Mouse (Mus musculus) R1 (cell line): Measurements from ENCODE around the gene Sgms1.

Experiments
- DNase-seq: peaks from one replicate; pipeline ENCODE4 v3.0.0-alpha.2; 2018; ENCODE audit warnings: low read depth, low spot score

Gene Sgms1

DNA sequence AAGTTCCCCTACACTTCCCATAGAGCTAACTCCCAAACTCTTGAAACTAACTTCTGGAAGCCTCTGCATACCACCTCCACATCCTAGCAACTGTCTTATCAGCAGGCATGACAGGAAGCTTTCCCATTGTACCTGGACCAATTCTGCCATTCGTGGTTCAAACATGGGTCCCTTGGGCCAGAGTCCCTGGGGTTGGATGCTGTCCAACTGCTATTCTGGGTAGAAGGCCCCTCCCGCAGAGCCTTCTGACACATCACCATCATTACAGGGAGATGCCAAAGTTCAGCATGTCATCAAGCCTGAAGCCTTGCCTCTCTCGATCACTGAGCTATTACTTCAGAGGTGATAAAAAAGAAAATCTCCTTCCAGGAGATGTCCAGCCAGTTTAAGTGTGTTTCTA lies 175.9 kb downstream of the Sgms1 start:
- DNase-seq = no peak

DNA sequence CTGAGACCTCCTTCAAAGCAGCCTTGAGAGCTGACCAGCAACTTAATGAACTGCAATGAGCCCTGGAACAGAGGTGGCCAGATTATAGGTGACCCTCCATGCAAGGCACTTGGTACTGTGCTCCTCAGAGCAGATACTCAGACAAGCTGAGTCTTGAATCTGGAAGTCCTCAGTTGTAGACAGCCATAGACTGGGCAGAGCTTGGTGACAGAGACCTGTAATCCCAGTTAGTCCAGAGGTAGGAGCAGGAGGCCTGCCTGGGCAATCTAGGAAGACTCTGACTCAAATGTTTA lies 178.3 kb downstream of the Sgms1 start:
- DNase-seq = no peak

DNA sequence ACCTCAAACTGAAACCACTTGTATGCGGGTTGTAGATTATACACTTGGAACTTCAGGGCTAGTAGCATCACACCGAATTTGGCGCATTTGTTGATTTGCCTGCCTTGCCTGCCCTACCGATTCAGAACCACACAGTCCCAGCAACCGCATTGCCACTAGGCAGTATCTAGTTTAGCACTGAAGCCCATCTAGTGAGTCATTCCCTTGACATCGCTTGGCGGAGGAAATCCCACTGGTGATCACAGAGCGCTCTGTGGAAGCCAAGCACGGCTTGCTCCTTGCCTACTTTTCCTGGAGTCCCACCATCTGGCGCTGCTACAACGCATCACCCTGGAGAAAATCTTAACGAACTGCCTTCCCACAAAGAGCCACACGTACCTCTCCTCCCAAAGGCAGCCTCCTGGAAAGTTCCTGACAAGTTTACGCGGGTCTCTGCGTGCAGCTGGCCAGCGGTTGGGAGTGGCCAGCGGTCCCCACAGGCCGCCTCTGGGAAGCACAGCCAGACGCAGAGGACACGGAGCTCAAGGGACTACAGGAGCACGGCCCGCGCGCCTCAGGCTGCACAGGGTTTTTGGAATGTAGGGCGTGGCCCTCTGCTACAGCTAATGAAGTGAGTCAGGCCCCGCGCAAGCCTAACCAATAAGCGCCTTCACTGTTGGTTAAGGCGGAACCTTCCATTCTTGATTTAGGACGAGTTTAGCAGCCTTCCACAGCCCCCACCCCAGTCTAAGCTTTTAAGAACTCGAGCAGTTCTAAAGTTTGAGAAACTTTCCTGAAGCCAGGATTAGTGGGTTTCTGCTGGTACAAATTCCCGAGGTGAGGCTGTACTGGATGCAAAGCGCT lies 178.8 kb downstream of the Sgms1 start:
- peak; percentile 96 for DNase-seq

DNA sequence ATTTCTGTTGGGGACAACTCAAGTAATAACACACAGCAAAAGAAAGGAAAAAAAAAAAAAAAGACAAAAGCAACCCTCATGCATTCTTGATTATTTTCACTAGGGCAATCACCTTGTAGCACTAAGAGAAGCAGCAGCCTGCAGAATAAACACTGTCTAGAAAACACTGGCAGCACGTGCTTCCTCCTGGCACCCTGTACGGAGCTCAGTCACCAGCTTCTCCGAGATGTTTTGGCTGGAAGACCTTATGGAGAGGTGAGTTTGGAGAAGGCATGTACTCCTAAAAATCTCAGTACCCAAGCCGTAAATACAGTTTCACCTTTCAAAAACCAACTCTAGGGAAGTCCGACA lies 179.4 kb downstream of the Sgms1 start:
- no peak for DNase-seq

DNA sequence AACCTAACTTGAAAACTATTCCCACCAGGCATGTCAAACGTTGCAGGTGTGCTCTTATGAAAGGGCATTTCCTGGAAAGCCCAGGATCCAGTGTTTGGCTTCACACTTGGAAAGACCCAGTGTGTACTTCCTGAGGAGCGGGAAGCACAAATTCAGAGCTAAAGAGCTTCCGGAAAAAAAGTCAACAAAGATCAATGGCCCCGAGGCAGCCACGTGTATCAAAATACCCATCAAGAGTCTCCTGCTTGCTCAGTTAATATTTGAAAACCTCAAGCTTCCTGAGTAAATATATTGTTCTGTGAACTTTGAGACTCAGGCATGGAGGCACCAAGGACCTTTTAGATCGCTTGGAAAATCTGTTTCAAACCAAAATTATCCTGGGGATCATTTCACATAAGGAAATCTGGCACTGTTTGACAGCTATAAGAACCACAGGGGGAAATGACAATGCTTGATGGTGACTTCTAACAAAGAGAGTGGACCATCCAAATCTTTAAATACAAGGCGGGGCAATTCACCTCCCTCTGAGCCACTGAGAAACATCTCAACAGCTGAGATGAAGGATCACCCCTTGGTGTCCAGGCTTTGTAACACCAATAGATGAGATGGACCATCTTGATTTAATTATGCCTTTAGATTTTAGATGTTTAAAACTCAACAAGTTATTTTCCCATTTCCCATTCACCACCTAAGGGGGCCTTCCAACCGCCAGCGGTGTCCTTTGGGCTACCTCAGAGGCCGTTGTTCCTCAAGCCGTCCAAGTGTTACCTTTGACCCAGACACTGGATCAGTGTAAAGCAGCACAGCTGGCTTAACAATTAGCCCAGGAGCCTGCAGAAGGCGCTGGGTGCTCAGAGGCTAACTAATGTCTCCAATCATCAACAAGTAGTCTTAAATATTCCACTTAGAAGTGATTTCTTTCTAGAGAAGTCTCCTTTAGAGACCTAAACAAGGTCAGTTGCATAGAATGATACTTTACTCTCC lies 187.1 kb downstream of the Sgms1 start:
- no peak for DNase-seq

DNA sequence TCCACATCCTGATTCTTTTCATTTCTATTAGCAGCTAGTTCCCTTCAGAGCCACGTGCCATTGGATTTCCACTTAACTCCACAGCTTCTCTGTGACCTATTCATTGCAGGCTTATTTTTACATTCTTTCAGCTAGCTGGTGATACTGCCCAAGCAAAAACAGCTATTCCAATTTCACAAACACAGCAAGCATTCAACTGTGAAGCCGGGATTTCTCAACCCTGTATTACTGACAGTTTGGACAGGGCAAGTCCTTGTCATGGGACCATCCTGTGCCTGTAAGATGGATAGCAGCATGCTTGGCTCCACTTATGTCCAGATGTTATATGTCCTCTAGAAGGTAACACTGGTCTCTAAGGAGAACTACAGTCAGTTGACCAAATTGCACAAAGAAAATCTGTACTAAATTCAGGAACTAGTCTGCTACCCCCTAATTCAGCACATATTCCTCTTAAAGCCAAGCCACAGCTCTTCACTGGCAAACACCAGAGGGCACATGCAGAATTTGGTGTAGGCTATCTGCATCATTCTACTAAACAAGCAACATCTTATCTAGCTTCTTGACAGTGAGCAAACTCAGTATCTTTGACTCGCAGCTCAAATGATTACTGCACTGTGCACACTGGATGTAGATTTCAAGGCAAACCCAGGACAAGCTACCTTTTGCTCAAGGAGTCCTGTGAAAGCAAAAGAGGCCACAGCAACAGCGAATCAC lies 189.5 kb downstream of the Sgms1 start:
- DNase-seq = no peak

DNA sequence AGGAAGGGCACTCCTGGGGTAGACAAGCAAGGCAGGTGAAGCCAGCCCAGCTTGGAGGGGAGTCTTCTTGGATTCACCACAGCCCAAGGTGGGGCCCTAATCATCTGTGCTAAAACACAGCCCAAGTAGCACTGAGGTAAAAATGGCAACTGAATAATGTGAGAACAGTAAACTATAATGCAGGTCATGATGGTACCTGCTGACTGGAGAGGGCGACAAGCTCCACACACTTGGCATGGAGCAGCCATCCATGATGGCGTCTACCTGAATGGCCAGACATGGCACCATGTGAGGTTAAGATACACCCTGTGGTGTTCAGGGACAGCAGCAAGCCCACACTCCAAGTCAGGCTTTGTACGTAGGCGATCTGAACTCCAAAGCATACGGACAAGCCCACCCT lies 190.4 kb downstream of the Sgms1 start:
- DNase-seq = no peak

DNA sequence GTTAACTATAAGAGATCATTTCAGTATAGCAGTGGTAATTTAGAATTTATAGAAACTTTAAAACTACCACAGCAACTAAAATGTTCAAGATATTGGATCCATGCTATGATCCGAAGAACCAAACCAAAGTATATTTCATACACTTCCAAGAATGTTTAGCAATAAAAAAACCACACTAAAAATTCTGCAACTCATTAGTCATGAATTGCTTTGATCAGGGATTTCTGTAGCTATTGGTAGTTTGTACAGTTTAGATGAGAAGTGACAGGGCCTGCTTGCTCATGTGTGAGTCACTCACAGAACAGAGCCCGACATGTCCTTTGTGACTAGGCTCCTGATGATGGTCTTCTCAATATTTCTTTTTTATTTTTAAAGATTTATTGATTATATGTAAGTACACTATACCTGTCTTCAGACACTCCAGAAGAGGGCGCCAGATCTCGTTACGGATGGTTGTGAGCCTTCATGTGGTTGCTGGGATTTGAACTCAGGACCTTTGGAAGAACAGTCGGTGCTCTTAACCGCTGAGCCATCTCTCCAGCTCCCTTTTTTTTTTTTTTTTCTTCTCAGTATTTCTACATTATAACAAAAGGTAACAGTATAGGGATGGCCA lies 190.9 kb downstream of the Sgms1 start:
- DNase-seq = no peak

DNA sequence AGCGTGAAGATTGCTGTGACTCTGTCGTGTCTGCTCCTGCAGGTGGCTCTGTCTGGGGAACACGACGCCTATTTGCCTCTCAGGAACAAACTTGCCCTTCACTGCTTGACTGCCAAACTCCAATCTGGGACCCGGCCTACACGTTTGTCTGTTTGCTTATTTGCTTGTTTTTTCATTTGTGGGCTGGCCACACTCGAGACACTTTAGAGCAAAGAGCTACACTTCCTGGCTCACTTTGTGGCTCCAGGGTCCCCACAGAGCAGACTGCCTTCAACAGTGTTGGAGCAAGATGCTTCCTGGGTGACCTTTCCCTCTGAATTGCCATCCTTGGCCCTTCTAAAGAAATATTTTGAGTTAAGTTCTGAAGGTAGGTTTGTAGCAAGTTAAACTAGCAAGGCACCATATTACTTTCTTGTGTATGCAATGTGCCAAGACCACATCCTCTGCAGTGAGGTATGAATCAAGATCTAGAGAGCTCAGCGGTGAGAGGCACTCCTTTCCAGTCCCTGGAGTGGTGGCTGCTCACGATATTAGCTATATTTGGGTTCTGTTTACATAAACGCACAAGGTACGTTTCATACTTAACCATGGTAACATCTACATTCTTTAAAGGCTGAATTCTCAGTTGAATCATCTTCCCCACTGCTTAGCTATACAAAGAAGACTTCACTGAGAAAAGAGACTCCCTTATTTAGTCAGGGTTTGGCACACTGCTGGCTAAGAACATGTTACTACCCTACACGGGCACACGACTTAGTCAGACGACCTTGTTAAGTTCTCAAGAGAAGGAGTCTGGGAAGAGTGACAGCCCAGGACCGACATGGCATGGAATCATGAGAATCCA lies 192.3 kb downstream of the Sgms1 start:
- DNase-seq = no peak

DNA sequence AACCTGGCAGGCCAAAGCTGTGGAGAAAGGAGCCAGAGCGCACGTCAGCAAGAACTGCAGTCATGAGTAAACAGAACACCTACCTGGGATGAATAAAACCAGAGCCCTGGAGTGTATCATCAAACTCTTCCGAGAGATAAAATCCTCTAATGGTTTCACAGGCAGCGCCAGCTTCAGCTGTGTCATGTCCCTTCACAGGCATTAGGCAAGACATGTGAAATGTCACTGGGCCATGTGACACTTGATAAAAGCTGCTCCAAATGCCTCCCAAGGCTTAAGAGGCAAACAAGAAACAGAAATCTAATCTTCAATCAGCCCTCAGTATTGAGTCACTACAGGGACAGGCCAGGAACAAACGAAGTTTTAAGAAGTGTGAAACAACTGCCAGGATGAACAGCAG lies 193.3 kb downstream of the Sgms1 start:
- DNase-seq = no peak

DNA sequence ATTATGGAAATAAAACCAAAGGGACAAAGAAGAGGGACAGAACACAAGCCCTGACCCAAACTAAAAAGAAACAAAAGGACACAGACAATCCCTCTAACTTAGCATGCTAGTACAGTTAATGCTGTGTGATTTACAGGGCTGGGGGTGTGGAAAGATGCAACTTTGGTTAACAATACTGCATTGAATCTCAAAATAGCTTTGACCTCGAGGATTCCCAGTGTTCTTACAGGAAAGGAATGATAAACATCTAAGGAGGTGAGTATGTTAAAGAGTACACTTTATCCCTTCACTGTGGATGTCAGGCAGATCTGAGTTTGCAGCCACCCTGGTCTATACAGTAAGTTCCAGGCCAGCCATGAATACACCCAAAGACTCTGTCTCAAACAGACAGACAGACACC lies 194.7 kb downstream of the Sgms1 start:
- DNase-seq = peak; percentile 96

DNA sequence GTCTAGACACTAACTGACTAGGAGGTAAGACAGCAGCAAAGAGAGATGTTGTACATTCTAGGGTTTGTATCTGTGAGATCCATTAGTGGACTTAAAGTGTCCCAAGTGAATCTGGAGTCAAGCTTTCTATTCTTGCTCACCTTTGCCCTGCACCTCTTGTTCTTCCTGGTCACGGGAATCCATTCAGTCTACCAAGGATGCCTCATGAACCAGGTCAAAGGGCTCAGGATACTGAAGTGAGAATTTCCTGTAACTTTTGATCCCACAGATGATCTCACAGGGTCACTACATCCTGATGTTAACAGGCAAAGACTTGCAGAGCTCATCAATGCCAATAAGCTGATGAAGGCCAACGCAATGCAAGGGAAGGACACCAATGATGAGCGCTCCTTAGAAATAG lies 195.4 kb downstream of the Sgms1 start:
- DNase-seq = no peak

DNA sequence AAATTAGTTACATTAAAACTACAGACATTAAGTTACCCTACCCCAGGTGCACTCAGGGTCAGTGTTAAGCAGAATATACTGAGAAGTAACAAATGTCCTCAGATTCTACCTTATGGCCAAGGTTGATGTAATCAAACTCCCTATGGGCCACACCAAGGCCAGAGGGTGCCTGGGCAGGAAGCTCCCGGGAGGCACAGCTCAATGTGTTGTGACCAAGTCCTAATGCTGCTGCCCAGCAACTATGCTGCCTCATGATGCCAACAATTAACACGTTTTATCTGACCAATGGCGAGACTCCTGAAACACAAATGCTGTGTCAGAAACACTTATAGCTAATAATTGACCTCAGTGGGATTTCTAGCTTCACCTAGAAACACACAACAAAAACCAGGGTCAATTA lies 197.9 kb downstream of the Sgms1 start:
- no peak for DNase-seq

DNA sequence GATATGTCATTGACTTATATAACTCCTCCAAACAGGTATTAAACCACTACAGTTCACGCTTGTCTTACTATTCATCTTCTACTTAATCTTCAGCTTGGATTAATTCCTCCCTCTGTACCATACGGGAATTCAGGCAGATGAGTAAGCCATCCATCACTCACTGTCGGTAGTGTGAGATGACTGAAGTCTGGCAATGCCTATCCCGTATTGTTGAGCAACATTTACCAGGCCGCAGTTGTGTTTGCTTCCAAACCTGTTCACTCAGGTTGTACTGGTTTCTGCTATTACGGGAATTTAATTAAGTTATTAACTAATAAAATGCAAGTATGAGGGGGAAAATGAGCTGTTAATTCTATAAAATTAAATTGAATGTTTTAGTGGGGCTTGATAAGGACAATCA lies 199.6 kb downstream of the Sgms1 start:
- no peak for DNase-seq

DNA sequence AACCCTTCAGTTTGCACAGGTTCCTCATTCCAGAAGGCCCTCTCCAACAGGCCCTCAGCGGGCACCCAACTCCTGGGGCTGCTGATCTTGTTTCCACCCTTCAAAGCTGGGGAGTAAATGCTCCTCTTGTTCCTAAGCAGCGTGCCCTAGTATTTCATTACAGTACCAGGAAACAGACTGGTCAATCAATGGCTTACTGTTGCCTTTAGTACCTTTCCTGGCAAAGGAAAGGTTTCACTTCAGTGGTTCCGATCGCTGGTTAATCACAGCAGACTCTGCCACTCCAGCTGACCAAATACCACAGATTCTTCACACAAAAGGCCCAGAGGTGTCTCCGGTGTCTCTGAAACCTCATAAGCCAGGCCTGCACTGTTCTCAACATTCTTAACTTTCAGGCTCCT lies 200.5 kb downstream of the Sgms1 start:
- peak; percentile 83 for DNase-seq

DNA sequence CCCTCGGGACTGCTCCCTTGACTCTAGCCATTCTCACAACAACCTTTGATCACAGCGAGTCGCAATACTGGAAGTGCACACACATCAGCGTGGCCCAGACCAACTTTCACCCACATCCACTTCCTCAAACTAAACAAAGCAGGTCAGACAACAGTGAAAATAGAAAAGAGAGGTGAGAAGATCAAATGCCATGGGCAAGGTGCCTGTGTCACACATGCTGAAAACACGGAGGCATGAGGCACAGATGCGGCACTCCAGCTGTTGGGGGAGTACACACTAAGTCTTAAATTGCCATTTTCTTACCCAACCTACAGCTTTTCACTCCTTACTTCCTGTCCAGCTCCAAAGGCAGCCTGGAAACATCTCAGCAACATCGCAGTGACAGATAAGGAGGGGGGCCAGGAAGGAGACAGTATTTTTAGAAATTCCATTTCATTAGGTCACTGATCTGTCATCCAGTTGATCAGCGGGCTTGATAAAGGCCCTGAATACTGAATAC lies 202.9 kb downstream of the Sgms1 start:
- DNase-seq = no peak

DNA sequence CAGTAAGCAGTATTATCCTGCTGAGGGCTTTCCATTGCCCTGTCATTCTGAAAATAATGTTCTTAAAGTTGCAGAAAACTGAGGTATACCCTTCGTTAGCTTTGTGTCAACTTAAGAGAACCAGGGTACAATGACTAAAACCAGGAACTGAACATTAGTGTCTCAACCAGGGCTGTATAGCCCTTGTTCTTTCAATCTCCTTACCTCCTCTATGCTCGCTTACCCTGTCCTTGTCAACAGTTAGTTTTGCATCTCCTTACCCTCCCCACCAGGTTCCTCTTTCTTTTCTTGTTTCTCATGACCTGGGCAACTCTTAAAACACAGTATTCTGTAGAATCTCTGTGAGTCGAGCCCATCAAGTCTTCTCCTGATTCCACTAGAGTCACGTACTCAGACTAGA lies 206.5 kb downstream of the Sgms1 start:
- DNase-seq = no peak

DNA sequence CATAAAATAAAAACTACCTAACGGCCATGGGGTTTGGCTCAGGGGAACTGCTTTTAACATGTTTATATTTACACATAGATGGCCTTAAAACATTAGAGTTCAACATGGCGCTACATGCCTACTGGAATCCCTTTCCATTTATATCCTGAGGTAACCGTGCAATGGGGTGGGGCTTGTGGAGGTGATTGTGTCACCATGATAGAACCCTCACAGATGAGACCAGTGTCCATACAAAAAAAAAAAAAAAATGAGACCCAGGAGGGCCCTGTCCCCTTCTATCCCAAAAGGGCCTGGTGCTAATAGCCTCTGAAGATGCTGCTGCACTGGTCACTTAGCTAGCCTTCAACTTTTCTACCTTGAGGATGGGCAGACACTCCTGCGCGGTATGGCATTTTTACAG lies 207.0 kb downstream of the Sgms1 start:
- DNase-seq = no peak

DNA sequence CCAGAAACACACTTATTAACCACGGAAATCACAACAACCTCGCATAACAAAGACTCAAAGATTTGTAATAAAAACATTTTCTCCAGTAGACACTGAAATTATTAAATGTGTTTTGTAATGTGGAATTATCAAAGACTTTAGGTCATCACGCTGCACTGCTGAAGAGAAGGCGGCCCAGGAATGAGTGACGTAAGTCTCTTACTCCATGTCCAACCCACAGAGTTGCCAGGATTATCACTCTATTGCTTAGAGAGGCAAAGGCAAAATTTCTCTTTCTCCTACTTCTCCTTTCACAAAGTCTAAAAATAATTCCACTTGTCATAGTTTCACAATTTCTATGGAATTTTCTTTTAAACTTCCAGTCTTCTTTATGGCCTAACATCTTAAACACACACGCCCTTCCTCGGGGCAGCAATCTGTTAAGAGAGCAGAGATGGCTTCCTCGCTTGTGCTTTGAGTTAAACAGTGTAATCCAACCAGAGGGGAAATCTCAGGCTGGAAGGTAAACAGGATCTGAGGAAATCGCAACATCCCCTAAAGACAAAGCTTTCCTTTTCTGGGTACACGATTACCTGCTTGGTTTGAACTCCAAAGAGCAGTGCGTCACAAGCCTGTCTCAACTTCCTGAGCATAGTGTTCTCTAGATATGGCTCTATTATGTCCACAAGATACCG lies 207.7 kb downstream of the Sgms1 start:
- no peak for DNase-seq
